Mouse (Mus musculus) hindbrain, postnatal 0 days (tissue): ENCODE measurements around the gene Ddx39b. TPM values are rescaled to one million over a fixed set of nuclear protein-coding genes. Genes with fewer than 3 reads are reported as not detected.

Experiments
- ATAC-seq: fragments of 200-750 bp; cut with Nextera tagmentation; 2 replicates; pipeline ENCODE4 v1.8.0; 2017; ENCODE audit warnings: mild to moderate bottlenecking, moderate TSS enrichment, moderate library complexity
- DNase-seq: peaks from one replicate; pipeline ENCODE4 v3.0.0-alpha.2; 2015; ENCODE audit warnings: low spot score
- H3K27ac ChIP-seq: fragments of 300-500 bp; sonication (generic); 2 replicates; pipeline ENCODE4 v1.5.1; 2014; ENCODE audit warnings: mild to moderate bottlenecking
- H3K27me3 ChIP-seq: fragments of 300-500 bp; sonication (generic); 2 replicates; pipeline ENCODE4 v1.6.1; 2014; ENCODE audit warnings: low read length, mixed read lengths; ENCODE audit not compliant: insufficient read depth
- H3K36me3 ChIP-seq: fragments of 300-500 bp; sonication (generic); 2 replicates; pipeline ENCODE4 v1.6.1; 2014; ENCODE audit warnings: low read length, mixed read lengths; ENCODE audit not compliant: insufficient read depth
- H3K4me1 ChIP-seq: fragments of 300-500 bp; sonication (generic); 2 replicates; pipeline ENCODE4 v1.6.1; 2014; ENCODE audit warnings: antibody characterized with exemption, low read length, mixed read lengths; ENCODE audit not compliant: insufficient read depth
- H3K4me2 ChIP-seq: fragments of 300-500 bp; sonication (generic); 2 replicates; pipeline ENCODE4 v1.6.1; 2014; ENCODE audit warnings: low read depth, mild to moderate bottlenecking, low read length, moderate library complexity, mixed read lengths
- H3K4me3 ChIP-seq: fragments of 300-500 bp; sonication (generic); 2 replicates; pipeline ENCODE4 v1.5.1; 2014; ENCODE audit warnings: low read length
- H3K9ac ChIP-seq: fragments of 300-500 bp; sonication (generic); replicated peaks from 2 replicates; pipeline ENCODE4 v1.6.1; 2014; ENCODE audit warnings: mild to moderate bottlenecking, low read length, moderate library complexity, mixed read lengths
- H3K9me3 ChIP-seq: fragments of 300-500 bp; sonication (generic); 2 replicates; pipeline ENCODE4 v1.6.1; 2016; ENCODE audit warnings: low read length, mixed read lengths
- CTCF ChIP-seq: IDR thresholded peaks from 2 replicates; pipeline ENCODE4 v1.5.1; 2016; ENCODE audit warnings: antibody characterized with exemption, control low read depth, low read depth
- WGBS: fragments of 180-500 bp; shearing (Covaris S2); extraction: QIAGEN DNeasy Blood & Tissue Kit; methylation state at CpG from one replicate; pipeline ENCODE4 v1.1.7; 2014; 5-methylcytosine and 5-hydroxymethylcytosine counted together
- polyA plus RNA-seq: library from polyadenylated mRNA; unstranded; fragments of >200 nt; fragmentation: Nextera tagmentation; extraction: Ambion mirVana; gene quantifications from 2 replicates; pipeline ENCODE4 v1.2.1, GENCODE M21; 2015
- total RNA-seq: library from RNA; depleted of rRNA; stranded (reverse); fragments of >200 nt; gene quantifications from 2 replicates; pipeline ENCODE4 v1.2.3, GENCODE M21; 2014

Gene Ddx39b
- total and polyA plus RNA-seq, 2 experiments from 2014 or later, result 266 to 341 TPM

DNA sequence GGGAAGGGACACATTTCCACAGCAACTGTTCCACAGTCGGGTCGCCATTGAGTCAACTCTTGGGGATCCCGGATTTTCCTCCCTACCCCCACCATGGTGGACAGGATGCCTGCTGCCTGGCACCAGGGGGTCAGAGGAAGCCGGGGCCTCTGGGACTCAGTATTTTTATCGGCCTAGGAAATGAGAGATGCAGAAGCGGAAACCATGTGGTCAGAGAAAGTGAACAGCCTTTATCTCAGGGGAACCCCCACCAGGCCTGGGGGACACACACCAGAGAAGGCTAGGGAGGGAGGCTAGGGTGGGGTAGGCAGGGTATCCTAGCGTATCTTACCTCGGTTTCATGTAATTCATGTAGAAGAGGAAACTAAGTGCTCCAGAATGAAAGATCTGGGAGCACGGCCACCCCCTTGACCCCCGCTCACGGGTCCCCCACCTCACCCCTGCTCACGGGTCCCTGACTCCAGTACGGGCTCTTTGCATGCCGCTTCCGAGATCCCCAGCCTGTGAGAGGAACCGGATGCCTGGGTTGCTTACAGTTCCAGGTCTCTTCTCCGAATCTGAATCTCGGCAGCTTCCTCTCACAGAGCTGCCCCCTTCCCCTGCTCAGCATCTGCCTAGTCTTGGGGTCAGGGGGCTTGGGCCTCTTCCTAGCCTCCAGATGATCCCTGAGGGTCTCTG, 22.9 kb upstream of the Ddx39b start:
- 85% methylated on average over 18 of the region's 18 CpGs for WGBS
- 0 out of 2 replicates have a peak overlapping the region, but pooled peaks have one; percentile 17 for H3K9ac ChIP-seq
- no peaks in the 10 kb centered on the region for H3K9me3 ChIP-seq
- DNase-seq (no peak), ATAC-seq (no peak)
- no peak overlapping the region for H3K27ac ChIP-seq
- TF ChIP-seq CTCF, result no peak
- H3K36me3 ChIP-seq, result peaks cover 12% of the 10 kb centered on the region
- H3K4me1 ChIP-seq, result no peaks in the 10 kb centered on the region
- no peaks in the 10 kb centered on the region for H3K27me3 ChIP-seq
- no peak overlapping the region for H3K4me2 ChIP-seq
- no peak overlapping the region for H3K4me3 ChIP-seq

DNA sequence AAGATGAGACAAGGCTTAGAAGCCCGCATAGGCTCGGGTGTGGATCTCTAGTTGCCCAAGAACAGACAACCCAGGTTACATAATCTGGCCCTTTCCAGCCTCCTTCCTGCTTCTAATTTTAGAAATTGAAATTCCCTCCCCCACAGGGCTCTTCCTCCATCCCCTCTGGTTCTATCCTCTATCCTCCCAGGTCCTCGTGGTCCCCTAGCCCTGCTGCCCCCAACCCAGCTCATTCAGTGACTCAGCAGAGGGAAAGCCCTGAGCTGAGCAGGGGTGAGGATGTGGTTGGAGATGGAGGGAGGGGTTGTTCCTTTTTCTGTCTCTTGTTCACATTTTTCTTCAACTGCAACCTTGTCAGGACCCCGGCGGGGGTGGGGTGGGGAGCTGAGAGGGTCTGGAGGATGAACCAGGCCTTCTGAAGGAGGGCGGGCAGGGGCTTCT, 21.9 kb upstream of the Ddx39b start:
- no peak for TF ChIP-seq CTCF
- H3K27me3 ChIP-seq, result no peaks in the 10 kb centered on the region
- H3K9ac ChIP-seq, result no peak overlapping the region
- ATAC-seq (no peak), DNase-seq (no peak)
- H3K4me2 ChIP-seq, result no peak overlapping the region
- no peaks in the 10 kb centered on the region for H3K4me1 ChIP-seq
- H3K36me3 ChIP-seq, result peaks cover 12% of the 10 kb centered on the region
- 91% methylated on average over 6 of the region's 6 CpGs for WGBS
- no peaks in the 10 kb centered on the region for H3K9me3 ChIP-seq
- H3K4me3 ChIP-seq, result no peak overlapping the region
- H3K27ac ChIP-seq, result no peak overlapping the region

DNA sequence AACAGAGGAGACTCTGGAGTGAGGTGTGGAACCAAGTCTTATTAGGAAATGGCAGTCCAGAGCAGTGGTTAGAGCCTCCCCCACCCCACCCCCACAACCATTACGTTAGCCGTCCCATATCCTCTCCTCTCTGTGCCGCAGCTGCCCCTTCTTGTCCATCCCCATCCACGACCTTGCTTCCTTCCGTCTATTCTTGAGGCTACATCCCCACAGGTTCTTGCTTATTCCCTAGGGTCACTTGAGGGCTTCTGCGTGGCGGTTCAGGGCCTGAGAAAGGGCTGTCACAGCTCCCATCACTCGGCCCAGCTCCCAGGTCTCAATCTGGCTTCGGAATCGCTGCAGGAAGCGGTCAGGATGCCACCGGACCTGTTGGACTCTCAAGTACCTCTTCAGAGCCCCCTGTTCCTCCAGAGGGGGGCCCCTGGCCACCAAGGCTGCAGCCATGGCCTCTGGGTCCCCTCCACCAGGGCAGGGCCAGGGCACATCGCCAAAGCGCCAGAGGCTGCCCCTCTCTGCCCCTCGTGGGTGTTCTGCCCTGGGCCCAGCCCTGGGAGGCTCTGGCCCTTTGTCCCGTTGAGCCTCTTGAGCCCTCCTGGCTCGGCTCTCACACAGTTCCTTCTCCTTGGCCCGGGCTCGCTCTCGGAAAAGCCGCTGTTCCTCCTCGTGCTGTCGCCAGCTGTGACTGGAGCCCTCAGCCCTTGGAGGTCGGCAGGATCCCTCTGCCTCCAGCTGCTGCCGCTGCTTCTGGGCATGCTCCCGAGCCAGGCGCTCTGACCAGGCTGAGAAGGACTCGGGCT, 21.2 kb upstream of the Ddx39b start, which contains the start of gene Gm16181:
Gene Gm16181, plus strand, starts transcription at position 679 of the 797 bp plus-strand sequence.
- no peak within 1 kb of the TSS for H3K9ac ChIP-seq
- ATAC-seq (no peak), DNase-seq (no peak)
- no peak for TF ChIP-seq CTCF
- 75% methylated on average over 28 of the region's 28 CpGs for WGBS
- H3K36me3 ChIP-seq, result peaks cover 12% of the 10 kb centered on the region
- no peaks in the 10 kb centered on the region for H3K9me3 ChIP-seq
- H3K4me1 ChIP-seq, result no peaks in the 10 kb centered on the region
- H3K4me3 ChIP-seq, result no peak within 1 kb of the TSS
- no peaks in the 10 kb centered on the region for H3K27me3 ChIP-seq
- no peak within 1 kb of the TSS for H3K27ac ChIP-seq
- no peak within 1 kb of the TSS for H3K4me2 ChIP-seq

DNA sequence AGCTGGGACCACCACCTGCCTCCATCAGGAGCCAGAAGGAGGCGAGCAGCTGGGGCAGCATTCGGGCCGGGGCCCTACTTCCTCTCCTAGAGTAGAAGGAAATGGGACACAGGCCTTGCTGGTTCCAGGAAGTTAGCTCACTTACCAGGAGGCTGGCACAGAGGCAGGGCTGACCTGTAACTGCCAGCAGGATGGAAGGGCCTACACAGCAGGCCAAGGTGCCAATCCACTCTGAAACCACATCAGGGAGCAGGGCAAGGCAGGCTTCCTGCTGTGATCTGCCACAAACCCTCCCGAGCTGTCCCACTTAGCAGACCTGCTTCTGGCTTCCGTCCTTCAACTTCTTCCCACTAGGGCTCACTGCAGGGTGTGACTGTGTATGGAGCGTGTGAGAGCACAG, 19.2 kb upstream of the Ddx39b start:
- Histone ChIP-seq H3K36me3 (peaks cover 18% of the 10 kb centered on the region), H3K9ac (no peak overlapping the region), H3K4me3 (no peak overlapping the region), H3K4me2 (no peak overlapping the region), H3K9me3 (no peaks in the 10 kb centered on the region), H3K27ac (no peak overlapping the region), H3K4me1 (no peaks in the 10 kb centered on the region), H3K27me3 (no peaks in the 10 kb centered on the region)
- ATAC-seq (no peak), DNase-seq (no peak)
- TF ChIP-seq CTCF, result no peak
- WGBS, result 70% methylated on average over 6 of the region's 6 CpGs

DNA sequence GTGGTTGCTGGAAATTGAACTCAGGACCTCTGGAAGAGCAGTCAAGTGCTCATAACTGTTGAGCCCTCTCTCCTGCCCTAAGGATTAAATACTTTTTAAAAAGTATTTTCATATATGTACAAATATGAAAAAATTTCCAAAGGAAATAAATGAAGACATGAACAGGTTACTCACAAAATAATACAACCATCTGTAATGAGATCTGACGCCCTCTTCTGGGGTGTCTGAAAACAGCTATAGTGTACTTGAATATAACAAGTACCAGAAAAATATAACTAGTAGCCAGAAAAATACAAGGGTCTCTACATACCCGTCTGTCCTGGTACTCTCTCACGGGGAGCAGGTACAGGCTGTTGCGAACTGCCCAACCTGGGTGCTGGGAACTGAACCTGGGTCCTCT, 16.9 kb upstream of the Ddx39b start:
- DNase-seq (no peak), ATAC-seq (no peak)
- Histone ChIP-seq H3K9me3 (no peaks in the 10 kb centered on the region), H3K9ac (no peak overlapping the region), H3K27me3 (no peaks in the 10 kb centered on the region), H3K4me2 (no peak overlapping the region), H3K36me3 (peaks cover 31% of the 10 kb centered on the region), H3K4me3 (no peak overlapping the region), H3K4me1 (no peaks in the 10 kb centered on the region), H3K27ac (no peak overlapping the region)
- 97% methylated on average over 4 of the region's 4 CpGs for WGBS
- no peak for TF ChIP-seq CTCF

DNA sequence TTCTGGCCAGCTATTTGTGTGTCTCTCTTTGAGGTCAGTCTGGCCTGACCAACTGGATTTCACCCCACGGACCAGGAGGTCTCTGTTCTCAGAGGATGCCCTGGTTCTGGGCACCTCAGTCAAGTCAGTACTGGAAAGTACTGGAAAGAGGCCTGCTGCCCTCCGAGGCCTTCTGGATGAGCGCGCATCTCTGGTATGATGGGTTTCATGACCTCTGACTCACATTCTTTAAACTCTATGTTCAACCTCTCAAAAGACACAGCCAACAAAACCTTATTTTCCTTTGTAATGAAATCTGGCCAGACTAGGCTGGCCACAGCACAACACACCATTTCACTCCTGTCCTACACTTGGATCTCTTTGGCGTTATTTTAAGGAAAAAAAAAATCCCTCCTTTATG, 16.1 kb upstream of the Ddx39b start:
- no peak for DNase-seq
- H3K36me3 ChIP-seq, result peaks cover 26% of the 10 kb centered on the region; the same call in 1 of the 2 replicates

More for the DNA sequence above, 16.1 kb upstream of the Ddx39b start:
- no peak overlapping the region for H3K4me3 ChIP-seq
- no peak for TF ChIP-seq CTCF
- no peak overlapping the region for H3K9ac ChIP-seq
- no peaks in the 10 kb centered on the region for H3K27me3 ChIP-seq
- no peaks in the 10 kb centered on the region for H3K4me1 ChIP-seq
- no peaks in the 10 kb centered on the region for H3K9me3 ChIP-seq
- WGBS, result 97% methylated on average over 5 of the region's 5 CpGs
- no peak overlapping the region for H3K4me2 ChIP-seq
- no peak overlapping the region for H3K27ac ChIP-seq
- no peak for ATAC-seq
